Mouse (Mus musculus) monocyte, adult 5-6 weeks (primary cell): Measurements from ENCODE around the gene Nt5c3. TPM values are rescaled to one million over a fixed set of nuclear protein-coding genes. Genes with fewer than 3 reads are reported as not detected.

Source experiments
- ATAC-seq: fragments of 153-309, 156-312 bp; replicated peaks from 2 replicates; pipeline ENCODE4 v1.8.0; 2017; ENCODE audit warnings: mild to moderate bottlenecking; ENCODE audit not compliant: low TSS enrichment, insufficient number of reproducible peaks, severe bottlenecking, poor library complexity, low FRiP score
- total RNA-seq: library from RNA; stranded (forward); fragments of 200-1000, 200-491, 200-594 nt; gene quantifications from 3 replicates; pipeline ENCODE4 v1.2.3, GENCODE M21; 2017

Nt5c3 gene
- total RNA-seq = 38.6 to 88.2 TPM (median 56.0 TPM) in 3 replicates

- peak; percentile 91 for ATAC-seq
These were observed at the start of gene Nt5c3, which contains the start of gene Vmn1r4 for GRCm38 (mm10) chr6:56923726-56924707. TSS of gene Nt5c3 (minus strand) at chr6:56923932. TSS of gene Vmn1r4 (plus strand) at chr6:56924015.

DNA sequence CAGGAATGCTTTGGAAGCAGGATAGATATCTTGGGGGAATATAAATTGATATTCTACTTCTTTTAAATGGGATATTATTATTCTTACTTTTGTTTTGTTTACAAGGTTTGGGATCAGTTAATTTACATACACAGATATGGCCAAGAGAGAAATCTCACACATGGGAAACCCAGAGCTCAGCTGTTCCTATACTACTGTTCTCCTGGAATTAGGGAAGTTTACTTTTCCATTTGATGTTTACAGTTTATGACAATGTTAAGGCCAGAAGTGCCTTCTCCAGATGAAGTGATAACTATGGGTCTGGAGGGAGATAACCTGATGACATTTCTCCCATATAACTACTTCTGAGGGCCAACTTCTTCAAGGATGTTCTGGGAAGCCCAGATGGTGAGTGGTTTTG is 46.2 kb upstream of the Nt5c3 start, which contains the start of gene Vmn1r5:
Vmn1r5 (plus strand) TSS at position 301 of the 400 bp plus-strand sequence.
- ATAC-seq = no peak

GRCm38 (mm10) chr6:56956436-56956835 is 32.7 kb upstream of the Nt5c3 start:
- ATAC-seq = no peak

DNA sequence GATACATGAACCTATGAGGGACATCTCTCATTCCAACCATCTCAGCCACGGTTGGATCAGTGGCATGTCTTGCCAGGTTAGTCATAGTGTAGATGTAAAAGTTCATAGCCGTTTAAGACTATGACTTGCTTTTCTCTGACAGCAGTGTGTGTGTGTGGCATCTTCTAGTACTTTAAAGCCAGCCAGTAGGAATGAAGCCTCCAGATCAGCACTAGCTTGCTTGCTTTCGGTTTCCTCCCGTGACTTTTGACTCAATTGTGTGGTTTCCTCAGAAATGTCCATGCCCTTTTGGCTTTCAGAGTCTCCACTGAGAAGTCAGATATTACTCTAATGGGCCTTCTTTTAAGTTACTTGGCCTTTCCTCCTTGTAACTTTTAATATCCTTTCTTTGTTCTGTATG is 10.6 kb upstream of the Nt5c3 start:
- no peak for ATAC-seq

DNA sequence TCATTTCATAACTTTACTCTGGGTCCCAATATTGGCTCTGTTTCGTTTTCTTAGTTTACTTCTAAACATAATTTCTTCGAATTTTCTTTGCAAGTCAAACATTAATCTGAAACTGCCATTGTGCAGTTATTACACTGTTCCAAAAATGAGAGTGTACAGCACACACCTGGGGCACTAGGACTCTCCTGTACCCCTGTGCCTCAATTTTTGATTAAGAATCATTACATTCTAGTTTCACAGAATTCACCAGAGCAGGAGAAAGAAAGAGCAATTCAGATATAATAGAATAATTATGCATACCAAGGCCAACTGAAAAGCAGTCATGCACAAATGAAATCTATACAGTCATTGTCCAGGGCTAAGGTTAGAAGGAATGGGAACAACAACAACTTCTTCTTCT is 8.7 kb upstream of the Nt5c3 start:
- ATAC-seq = no peak

GRCm38 (mm10) chr6:56931648-56932415 is 8.1 kb upstream of the Nt5c3 start:
- ATAC-seq = peak; percentile 50; the same call in 1 of the 2 replicates

DNA sequence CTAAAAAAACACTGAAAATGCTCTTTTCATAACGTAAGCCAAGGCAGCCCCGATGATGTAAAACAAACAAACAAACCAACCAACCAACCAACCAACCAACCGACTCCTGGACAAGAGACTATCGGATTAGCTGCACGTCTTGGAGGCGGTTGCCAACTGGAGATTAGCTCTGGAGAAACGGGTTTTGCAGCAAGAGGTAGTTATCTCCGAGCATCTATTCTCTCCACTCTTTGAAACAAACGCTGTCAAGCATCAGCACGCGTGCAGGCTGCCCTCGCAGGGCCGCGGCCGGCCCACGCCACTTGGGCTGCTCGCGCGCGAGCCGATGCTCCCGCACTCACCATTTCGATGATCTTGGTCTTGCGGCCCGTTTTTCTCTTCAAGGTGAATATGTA is 404 bp downstream of the Nt5c3 start:
- ATAC-seq = no peak; the same call in 1 of the 2 replicates

GRCm38 (mm10) chr6:56920222-56921092 is 3.3 kb downstream of the Nt5c3 start:
- no peak for ATAC-seq

DNA sequence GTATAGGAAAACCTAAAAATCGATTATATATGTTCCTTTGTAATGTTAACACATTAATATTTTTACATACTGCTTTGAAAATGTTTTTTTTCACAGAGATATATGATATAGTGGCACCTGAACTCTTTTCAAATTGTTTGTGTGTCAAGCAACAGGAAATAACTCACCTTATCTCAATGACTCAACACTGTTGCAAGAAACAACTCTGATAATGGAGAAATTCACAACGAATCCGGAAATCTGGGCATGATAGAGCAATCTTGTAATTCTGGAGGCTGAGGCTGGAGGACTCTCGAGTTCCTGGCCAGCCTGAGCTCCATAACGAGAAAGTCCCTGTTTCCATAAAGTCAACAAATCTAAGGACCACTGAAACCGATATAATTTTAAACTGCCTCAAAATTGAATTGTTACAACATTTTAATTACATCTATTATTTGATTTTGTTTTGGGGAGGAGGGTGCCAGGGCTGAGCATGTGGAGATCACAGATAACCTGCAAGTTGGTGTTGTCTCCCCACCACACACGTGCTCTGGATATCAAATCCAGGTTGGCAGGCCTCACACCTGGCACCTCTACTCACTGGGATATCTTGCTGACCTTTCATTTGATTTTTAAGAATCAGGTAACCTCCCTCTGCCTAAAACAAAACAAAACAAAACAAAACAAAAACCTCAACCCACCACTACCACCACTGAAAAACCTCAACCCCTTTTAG is 4.2 kb downstream of the Nt5c3 start:
- no peak for ATAC-seq

DNA sequence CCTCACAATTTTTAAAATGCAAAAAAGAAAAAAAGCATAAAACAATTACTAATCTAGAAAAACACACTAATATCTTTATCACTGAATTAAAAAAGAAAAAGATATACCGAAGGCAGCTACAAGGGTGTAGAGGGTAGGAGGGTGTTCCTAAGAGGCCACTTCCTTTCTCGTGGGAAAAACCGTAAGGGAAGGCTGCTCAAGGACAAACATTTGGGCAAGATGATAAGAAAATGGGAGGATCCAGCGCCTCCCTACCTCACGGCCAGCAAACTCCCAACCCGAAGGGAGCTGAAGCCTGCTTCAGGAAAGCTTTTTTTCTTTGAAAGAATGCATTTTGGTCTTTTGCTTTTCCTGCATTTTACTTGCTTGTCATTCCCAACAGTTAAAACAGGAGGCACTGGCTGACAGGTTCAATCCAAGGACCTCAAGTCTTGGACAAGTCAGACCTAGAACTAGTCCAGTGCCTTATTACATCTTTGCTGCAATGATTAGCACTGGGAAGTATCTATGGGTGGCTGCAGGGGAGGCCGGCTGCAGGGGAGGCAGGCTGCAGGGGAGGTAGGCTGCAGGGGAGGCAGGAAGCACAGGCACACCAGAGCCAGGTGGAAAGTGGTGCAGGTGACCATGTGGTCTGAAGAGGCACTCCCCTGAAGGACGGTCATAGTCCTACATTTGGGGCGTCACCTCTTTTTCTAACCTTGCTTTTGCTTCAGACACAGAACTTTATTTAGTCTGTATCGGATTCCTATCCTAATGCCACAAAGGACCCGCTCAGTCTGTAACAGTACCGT is 6.0 kb downstream of the Nt5c3 start:
- ATAC-seq = no peak

DNA sequence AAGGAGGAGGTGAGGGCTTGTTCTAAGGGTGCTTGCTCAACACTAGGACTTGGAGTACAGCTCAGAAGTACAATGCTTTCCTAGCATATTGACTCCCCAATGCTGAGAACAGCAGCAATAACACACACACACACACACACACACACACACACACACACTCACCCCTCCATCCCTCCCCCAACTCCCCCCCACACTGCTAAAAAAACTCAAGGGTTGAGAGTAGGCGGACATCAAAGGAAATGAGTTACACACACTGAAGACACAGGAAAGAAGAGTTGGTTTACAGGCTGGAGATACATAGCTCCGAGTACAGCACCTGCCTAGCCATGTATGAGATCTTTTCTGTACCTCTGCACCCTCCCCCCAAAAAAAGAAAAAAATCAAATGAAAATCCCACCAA is 7.5 kb downstream of the Nt5c3 start:
- no peak for ATAC-seq

DNA sequence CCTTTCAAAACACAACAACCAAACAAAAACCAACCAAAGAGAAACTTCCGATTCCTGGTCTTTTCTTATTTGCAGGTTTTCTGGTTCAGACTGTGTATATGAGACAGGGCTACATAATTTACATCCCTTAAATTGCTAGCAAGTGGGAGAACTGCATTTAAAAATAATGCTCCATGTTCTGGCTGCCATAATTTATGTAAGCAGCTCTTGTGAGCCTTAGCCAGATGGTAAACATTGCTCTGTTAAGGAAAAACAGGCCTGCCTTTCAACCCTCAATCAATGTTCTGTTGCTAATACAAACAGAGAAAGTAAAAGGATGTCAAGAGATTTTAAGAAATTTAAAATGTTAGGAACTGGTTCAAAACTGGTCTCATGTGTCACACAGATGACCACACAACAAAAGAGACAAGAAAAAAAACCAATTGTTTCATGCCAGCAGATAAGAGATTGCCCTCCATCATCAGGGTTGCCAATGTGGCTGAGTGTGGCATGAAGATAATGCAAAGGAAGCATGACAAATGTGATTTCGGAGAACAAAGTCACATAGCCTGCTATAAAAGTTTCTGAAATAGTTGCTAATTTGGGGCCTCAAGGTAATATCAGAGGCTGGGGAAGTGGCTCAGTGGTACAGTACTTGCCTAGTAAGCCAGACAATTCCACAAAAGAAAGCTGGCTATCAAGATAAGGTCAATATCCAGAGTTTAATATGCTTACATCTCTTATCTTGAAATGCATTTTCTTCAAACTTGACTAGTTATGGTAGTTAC is 10.5 kb downstream of the Nt5c3 start:
- ATAC-seq = no peak

DNA sequence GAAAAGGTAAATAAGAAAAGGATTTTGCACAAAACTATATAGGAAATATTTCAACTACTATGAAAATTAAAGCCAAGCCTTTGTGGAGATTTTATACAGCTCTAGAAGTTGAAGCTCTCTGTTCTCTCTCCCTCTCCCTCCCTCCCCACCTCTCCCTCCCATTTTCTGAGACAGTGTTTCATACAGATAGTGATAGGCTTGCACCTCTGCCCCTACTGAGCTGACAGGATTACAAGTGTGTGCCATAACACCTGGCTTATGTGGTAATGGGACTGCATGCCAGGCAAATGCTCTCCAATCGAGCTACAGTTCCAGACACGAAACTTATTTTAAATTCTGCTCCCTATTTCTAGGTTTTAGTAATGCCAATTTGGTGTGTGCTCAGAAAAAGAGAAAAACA is 12.8 kb downstream of the Nt5c3 start:
- ATAC-seq = no peak

DNA sequence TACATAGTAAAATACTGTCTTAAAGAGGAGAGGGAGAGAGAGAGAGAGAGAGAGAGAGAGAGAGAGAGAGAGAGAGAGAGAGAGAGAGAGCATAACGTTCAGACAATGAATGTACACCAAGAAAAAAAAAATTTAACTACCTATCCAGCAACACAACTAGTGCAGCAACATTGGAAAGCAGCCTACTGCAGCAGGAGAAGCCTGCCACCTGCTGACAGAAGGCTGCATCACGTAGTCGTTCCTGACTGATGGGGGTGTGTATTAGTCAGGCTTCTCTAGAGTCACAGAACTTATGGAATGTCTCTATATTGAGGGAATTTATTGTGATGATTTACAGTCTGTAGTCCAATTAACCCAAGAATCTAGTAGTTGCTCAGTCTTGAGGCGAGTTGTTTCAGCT is 14.8 kb downstream of the Nt5c3 start:
- peak; percentile 80 for ATAC-seq

DNA sequence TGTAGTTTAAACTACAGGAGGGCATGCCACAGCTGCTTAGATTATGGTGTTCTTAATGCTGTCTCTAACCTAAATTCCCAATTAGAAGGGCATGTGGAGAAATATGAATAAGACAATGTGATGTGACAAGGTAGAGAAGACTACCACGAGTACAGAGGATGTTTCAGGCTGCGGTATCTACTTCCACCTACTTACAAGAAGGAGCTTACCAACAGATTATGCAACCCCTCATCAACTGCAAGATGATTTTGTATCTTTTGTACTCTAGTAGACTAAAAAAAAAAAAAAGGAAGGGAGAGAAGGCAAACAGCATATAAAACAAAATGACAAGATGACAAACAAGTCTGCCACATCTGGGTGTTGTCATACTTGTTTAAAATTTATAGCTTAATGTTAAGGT is 15.3 kb downstream of the Nt5c3 start:
- ATAC-seq = no peak

DNA sequence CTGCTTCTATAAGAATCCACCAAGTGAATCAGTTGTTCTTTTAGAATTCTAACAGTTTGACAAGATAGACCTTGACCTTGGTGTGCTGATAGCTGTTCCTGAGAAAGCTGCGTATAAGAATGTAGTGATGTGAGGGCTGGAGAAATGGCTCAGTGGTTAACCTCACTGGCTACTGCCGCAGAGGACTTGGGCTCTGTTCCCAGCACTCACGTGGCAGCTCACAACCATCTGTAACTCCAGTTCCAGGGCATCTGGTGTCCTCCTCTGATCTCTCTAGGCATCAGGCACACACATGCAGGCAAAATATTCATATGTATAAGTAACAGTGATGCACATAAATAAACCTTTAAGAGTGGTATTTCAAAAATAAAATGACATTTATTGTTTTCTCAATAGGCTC is 15.8 kb downstream of the Nt5c3 start:
- no peak for ATAC-seq
